Mouse (Mus musculus) bone marrow macrophage, adult 2 months (primary cell): ENCODE measurements around the gene Hoxc5.

Source experiments
- CTCF ChIP-seq: IDR thresholded peaks from 2 replicates; pipeline ENCODE4 v1.5.1; 2012; ENCODE audit warnings: low read depth, mild to moderate bottlenecking, low read length, moderate library complexity
- POLR2A ChIP-seq: IDR thresholded peaks from 2 replicates; pipeline ENCODE4 v1.6.1; 2012; ENCODE audit warnings: mild to moderate bottlenecking, low read depth, low read length, borderline replicate concordance

GRCm38 (mm10) chr15:103006326-103006725, 39.1 kb downstream of the Hoxc5 start:
- TF ChIP-seq CTCF (no peak), POLR2A (no peak)
